28 mouse cellular contexts compared by ENCODE assay signal in genomic region chr5:130394386-130394785, GRCm38 (mm10). TPM values are rescaled to one million over a fixed set of nuclear protein-coding genes. Genes with fewer than 3 reads are reported as not detected.
A peak's percentile ranks its signal among the peaks of the same experiment; 100 is the strongest.
DNase-seq lines count a peak whose midpoint lies in the region; ATAC-seq and TF ChIP-seq lines count a peak whose summit lies in the region.
"Had no signal": no experiment of that assay in that cellular context is flagged by ENCODE, and none has a peak within 500 bp of the region (broad histone marks: within the 10 kb centered on the region; RNA-seq: fewer than 3 reads in every experiment).

No protein-coding gene starts in this region.

- peak overlapping the region; percentile 82; the same call in 1 of the 2 replicates for H3K27ac ChIP-seq in cerebellum, adult 2 months (ENCODE audit: insufficient read depth, low read length)
- H3K27ac ChIP-seq in kidney, embryonic 16.5 days (ENCODE audit: low read length): no peak overlapping the region
- H3K27ac ChIP-seq: embryonic facial prominence, embryonic 10.5 days; forebrain, embryonic 12.5 days; heart, embryonic 13.5 days; liver, embryonic 15.5 days had no signal

- H3K36me3 ChIP-seq in kidney, embryonic 16.5 days (ENCODE audit: insufficient read depth, low read length): no peaks in the 10 kb centered on the region
- H3K36me3 ChIP-seq: embryonic facial prominence, embryonic 10.5 days; forebrain, embryonic 12.5 days; G1E; heart, embryonic 13.5 days; liver, embryonic 15.5 days had no signal

- TF ChIP-seq POLR2A in cerebellum, adult 2 months (IDR thresholded peaks at IDR 0.05; ENCODE audit: borderline replicate concordance, insufficient read depth, low read length): no peak

- no peak overlapping the region for H3K9ac ChIP-seq in kidney, embryonic 16.5 days (replicated peaks; ENCODE audit: low read length)
- H3K9ac ChIP-seq: forebrain, embryonic 12.5 days; heart, embryonic 13.5 days; liver, embryonic 15.5 days had no signal

- no peaks in the 10 kb centered on the region for H3K27me3 ChIP-seq in cerebellum, adult 2 months (ENCODE audit: control insufficient read depth, insufficient read depth, low read length)
- no peaks in the 10 kb centered on the region for H3K27me3 ChIP-seq in kidney, embryonic 16.5 days (ENCODE audit: insufficient read depth, low read length)
- H3K27me3 ChIP-seq: forebrain, embryonic 12.5 days; heart, embryonic 13.5 days; liver, embryonic 15.5 days; megakaryocyte, embryonic 14.5 days had no signal

- no peak overlapping the region for H3K4me2 ChIP-seq in kidney, embryonic 16.5 days (replicated peaks; ENCODE audit: low read depth, low read length)
- H3K4me2 ChIP-seq: forebrain, embryonic 12.5 days; heart, embryonic 13.5 days; liver, embryonic 15.5 days had no signal

- no peak for TF ChIP-seq CTCF in cerebellum, adult 2 months (IDR thresholded peaks at IDR 0.05; ENCODE audit: borderline replicate concordance, insufficient read depth, low read depth, low read length)

- DNase-seq in cerebellum, adult 2 months: peak in 1 of 2 experiments; percentile 43
- DNase-seq in cerebellum, adult 9-10 months: no peak
- peak; percentile 43 for DNase-seq in kidney, postnatal 10 days
- peak; percentile 12 for DNase-seq in adipocyte (ENCODE audit: low spot score)
- DNase-seq in adrenal gland, postnatal 36 days: peak; percentile 51 to 55
- DNase-seq in frontal cortex, postnatal 25 days (ENCODE audit: low spot score in 2 of 2): no peak
- DNase-seq: cerebellum, adult 11-12 months; gastrocnemius, postnatal 10 days; heart, adult 18-20 months; heart, postnatal 36 days; lung, postnatal 14 days; midbrain, embryonic 14.5 days; right cerebral cortex, postnatal 14 days; spleen, adult 18-20 months; thymus, postnatal 36 days had no signal

- ATAC-seq in kidney, embryonic 16.5 days (ENCODE audit: low FRiP score, low TSS enrichment): no peak
- ATAC-seq: activated CD4-positive, CD25-positive, alpha-beta regulatory T cell, adult 4 months; inflammation-experienced regulatory T-cells, adult 6 months had no signal

- peaks cover 23% of the 10 kb centered on the region for H3K4me1 ChIP-seq in cerebellum, adult 2 months (ENCODE audit: control insufficient read depth, insufficient read depth, low read length)
- H3K4me1 ChIP-seq in kidney, embryonic 16.5 days (ENCODE audit: insufficient read depth, low read length): no peaks in the 10 kb centered on the region
- H3K4me1 ChIP-seq: embryonic facial prominence, embryonic 10.5 days; forebrain, embryonic 12.5 days; heart, embryonic 13.5 days; liver, embryonic 15.5 days; megakaryocyte, embryonic 14.5 days had no signal

- no peak overlapping the region for H3K4me3 ChIP-seq in cerebellum, adult 2 months (replicated peaks; ENCODE audit: insufficient read depth, low read depth, low read length)
- H3K4me3 ChIP-seq in kidney, embryonic 16.5 days (ENCODE audit: low read length): no peak overlapping the region
- H3K4me3 ChIP-seq: embryonic facial prominence, embryonic 10.5 days; forebrain, embryonic 12.5 days; heart, embryonic 13.5 days; liver, embryonic 15.5 days; megakaryocyte, embryonic 14.5 days had no signal

- H3K9me3 ChIP-seq in kidney, embryonic 16.5 days (ENCODE audit: low read length): no peaks in the 10 kb centered on the region
- H3K9me3 ChIP-seq: embryonic facial prominence, embryonic 10.5 days; forebrain, embryonic 12.5 days; liver, embryonic 15.5 days had no signal

- WGBS in cerebellum, adult 2 months: 27% methylated on average over 8 of the region's 8 CpGs
- WGBS in kidney, embryonic 16.5 days: 61% methylated on average over 8 of the region's 8 CpGs

RNA-seq across cellular contexts. Expression of gene A330070K13Rik, which starts 10.0 kb away (rescaled TPM):
- 1.4 and 1.8 TPM in 2 replicates for polyA plus RNA-seq in cerebellum, adult 2 months (2012; rRNA removed)
- not detected in 2 replicates for polyA plus RNA-seq in kidney, embryonic 16.5 days (2015; fragmentation: Nextera tagmentation; extraction: Ambion mirVana)
- total RNA-seq in adrenal gland, postnatal 36 days (2021): not detected
- total RNA-seq: common myeloid progenitor, adult 5-6 weeks; G1E; gastrocnemius, postnatal 10 days; heart, adult 18-20 months; heart, postnatal 36 days; neutrophil, adult 5-6 weeks had no signal
- polyA plus RNA-seq: activated CD4-positive, CD25-positive, alpha-beta regulatory T cell, adult 4 months; embryonic facial prominence, embryonic 10.5 days; forebrain, embryonic 12.5 days; G1E; heart, embryonic 13.5 days; inflammation-experienced regulatory T-cells, adult 6 months; large intestine, adult 2 months; liver, embryonic 15.5 days; midbrain, embryonic 14.5 days; stomach, embryonic 14.5 days had no signal

RNA-seq across cellular contexts. Expression of gene Caln1, which starts 25.1 kb away (rescaled TPM):
- polyA plus RNA-seq in cerebellum, adult 2 months (2012; rRNA removed): 123 and 141 TPM in 2 replicates
- polyA plus RNA-seq in kidney, embryonic 16.5 days (2015; fragmentation: Nextera tagmentation; extraction: Ambion mirVana): 0.28 and 0.95 TPM in 2 replicates
- 10 to 100 TPM; 35.2 to 55.2 TPM for total RNA-seq in adrenal gland, postnatal 36 days (2021)
- total RNA-seq: common myeloid progenitor, adult 5-6 weeks; heart, adult 18-20 months; heart, postnatal 36 days; neutrophil, adult 5-6 weeks had no signal
- polyA plus RNA-seq: activated CD4-positive, CD25-positive, alpha-beta regulatory T cell, adult 4 months; G1E; inflammation-experienced regulatory T-cells, adult 6 months; liver, embryonic 15.5 days; stomach, embryonic 14.5 days had no signal

Comparison
In these comparisons a context has a peak if more than half of its experiments do, and no peak if none do; other contexts are left out.
1. DNase-seq: peak in kidney, postnatal 10 days (single experiment), adipocyte (single experiment) and adrenal gland, postnatal 36 days (2 of 2); none in cerebellum, adult 9-10 months (single experiment) and frontal cortex, postnatal 25 days (0 of 2).
2. RNA of gene Caln1, which starts 25.1 kb away (polyA plus RNA-seq): 123 to 141 TPM in cerebellum, adult 2 months; 0.28 to 0.95 TPM in kidney, embryonic 16.5 days; every median in the first group is over 10 times any median in the second.